Mouse (Mus musculus) olfactory bulb, adult 2 months (tissue): ENCODE results near the gene Mbd4.

ENCODE experiments used
- CTCF ChIP-seq: fragments of 200-500 bp; IDR thresholded peaks from 2 replicates; pipeline ENCODE4 v1.5.1; 2012; ENCODE audit warnings: low read depth, mild to moderate bottlenecking, low read length, moderate library complexity; ENCODE audit not compliant: insufficient read depth
- POLR2A ChIP-seq: fragments of 200-500 bp; IDR thresholded peaks from 2 replicates; pipeline ENCODE4 v1.6.1; 2012; ENCODE audit warnings: mild to moderate bottlenecking, low read depth, low read length, moderate library complexity; ENCODE audit not compliant: insufficient read depth

DNA sequence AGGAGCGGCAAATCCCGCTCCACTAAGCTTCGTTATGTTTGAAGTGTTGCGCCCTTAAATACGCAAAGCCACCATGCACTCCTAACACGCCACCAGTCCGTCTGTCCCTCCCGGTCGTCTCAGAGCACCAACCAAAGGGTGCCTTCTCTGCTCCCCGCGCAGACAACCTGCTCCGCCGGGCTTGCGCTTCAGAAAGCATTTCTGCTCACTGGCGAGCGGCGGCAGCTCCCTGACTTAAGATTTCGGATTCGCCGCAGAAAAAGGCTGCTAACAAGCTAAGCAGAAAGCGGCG, 45.0 kb downstream of the Mbd4 start:
- TF ChIP-seq CTCF (no peak), POLR2A (no peak)
